Mouse (Mus musculus) lung, postnatal 4 days (tissue): ENCODE data around the gene Znrf1.

Source experiments
- DNase-seq, 2 experiments: peaks; one replicate each; pipeline ENCODE4 v3.0.0; 2021

Gene Znrf1

GRCm38 (mm10) chr8:111641064-111641463 is 105.2 kb downstream of the Znrf1 start:
- no peak for DNase-seq

- no peak for DNase-seq
Measured at GRCm38 (mm10) chr8:111642496-111642895, 106.6 kb downstream of the Znrf1 start.

- DNase-seq = no peak
Measured at GRCm38 (mm10) chr8:111642939-111643263, 107.0 kb downstream of the Znrf1 start.

- DNase-seq = peak; percentile 91 to 93
Measured at GRCm38 (mm10) chr8:111643264-111644141, 107.6 kb downstream of the Znrf1 start, which contains the start of gene Zfp1. TSS of gene Zfp1 (plus strand) at chr8:111643401.

- DNase-seq = peak; percentile 34 to 49
Measured at GRCm38 (mm10) chr8:111644286-111645051, 108.6 kb downstream of the Znrf1 start.

GRCm38 (mm10) chr8:111645715-111646114 is 109.8 kb downstream of the Znrf1 start:
- no peak for DNase-seq

GRCm38 (mm10) chr8:111648834-111649233 is 112.9 kb downstream of the Znrf1 start:
- no peak for DNase-seq

GRCm38 (mm10) chr8:111650651-111651050 is 114.8 kb downstream of the Znrf1 start:
- no peak for DNase-seq

- no peak for DNase-seq
Measured at GRCm38 (mm10) chr8:111653524-111653923, 117.6 kb downstream of the Znrf1 start.

- no peak for DNase-seq
Measured at GRCm38 (mm10) chr8:111657312-111657854, 121.5 kb downstream of the Znrf1 start.

GRCm38 (mm10) chr8:111658819-111659423 is 123.0 kb downstream of the Znrf1 start:
- no peak for DNase-seq

GRCm38 (mm10) chr8:111662473-111662872 is 126.6 kb downstream of the Znrf1 start:
- peak; percentile 71 to 85 for DNase-seq

- no peak for DNase-seq
Measured at GRCm38 (mm10) chr8:111666751-111667150, 130.9 kb downstream of the Znrf1 start.
